Mouse (Mus musculus) lung, embryonic 15.5 days (tissue): Measurements from ENCODE around the gene Tas2r107. TPM values are rescaled to one million over a fixed set of nuclear protein-coding genes. Genes with fewer than 3 reads are reported as not detected.
"Not testable (repeated sequence)": the region's sequence is repeated elsewhere in the genome, so short reads cannot be mapped to it uniquely, and the experiment has no call there.

Source experiments
- ATAC-seq: fragments of 200-750 bp; cut with Nextera tagmentation; 2 replicates; pipeline ENCODE4 v1.8.0; 2017; ENCODE audit warnings: moderate number of reproducible peaks, borderline replicate concordance; ENCODE audit not compliant: low FRiP score, low TSS enrichment; ENCODE audit errors: extremely low read depth
- H3K27ac ChIP-seq: fragments of 300-500 bp; sonication (generic); 2 replicates; pipeline ENCODE4 v1.5.1; 2015; ENCODE audit warnings: moderate library complexity, mild to moderate bottlenecking, inconsistent platforms
- H3K27me3 ChIP-seq: fragments of 300-500 bp; sonication (generic); 2 replicates; pipeline ENCODE4 v1.6.1; 2015; ENCODE audit warnings: inconsistent platforms
- H3K36me3 ChIP-seq: fragments of 300-500 bp; sonication (generic); 2 replicates; pipeline ENCODE4 v1.6.1; 2015; ENCODE audit warnings: inconsistent platforms
- H3K4me1 ChIP-seq: fragments of 300-500 bp; sonication (generic); 2 replicates; pipeline ENCODE4 v1.6.1; 2015; ENCODE audit warnings: inconsistent platforms
- H3K4me2 ChIP-seq: fragments of 300-500 bp; sonication (generic); 2 replicates; pipeline ENCODE4 v1.6.1; 2015; ENCODE audit warnings: inconsistent platforms, mild to moderate bottlenecking, moderate library complexity
- H3K4me3 ChIP-seq: fragments of 300-500 bp; sonication (generic); 2 replicates; pipeline ENCODE4 v1.5.1; 2015; ENCODE audit warnings: mild to moderate bottlenecking, inconsistent platforms
- H3K9ac ChIP-seq: fragments of 300-500 bp; sonication (generic); 2 replicates; pipeline ENCODE4 v1.6.1; 2015; ENCODE audit warnings: inconsistent platforms
- H3K9me3 ChIP-seq: fragments of 300-500 bp; sonication (generic); 2 replicates; pipeline ENCODE4 v1.6.1; 2016; ENCODE audit warnings: inconsistent platforms
- WGBS: fragments of 180-500 bp; shearing (Covaris S2); methylation state at CpG from one replicate; pipeline ENCODE4 v1.1.7; 2015; 5-methylcytosine and 5-hydroxymethylcytosine counted together
- polyA plus RNA-seq: library from polyadenylated mRNA; unstranded; fragments of >200 nt; fragmentation: Nextera tagmentation; extraction: Ambion mirVana; gene quantifications from 2 replicates; pipeline ENCODE4 v1.2.1, GENCODE M21; 2015

Tas2r107 gene
- not detected in 2 replicates for polyA plus RNA-seq

DNA sequence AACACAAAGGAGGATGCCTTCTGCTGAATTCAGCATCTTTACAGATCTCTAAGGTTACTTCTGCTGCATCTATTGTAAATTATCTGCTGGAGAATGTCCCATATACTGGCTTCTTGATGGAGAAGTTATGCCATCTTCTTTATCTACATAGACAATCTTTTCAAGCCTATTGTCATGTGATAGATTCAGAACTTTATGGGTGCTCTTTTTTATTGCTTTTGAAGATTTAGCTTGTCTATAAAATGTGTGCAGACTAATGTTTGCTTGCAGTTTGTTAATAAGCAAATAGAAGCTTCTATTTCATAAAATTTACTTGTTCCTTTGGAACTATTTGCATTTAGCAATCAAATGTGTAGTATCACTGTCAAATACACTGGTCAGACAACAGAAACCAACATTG is at the start of gene Tas2r107:
Tas2r107 (minus strand) TSS at position 101 of the 400 bp plus-strand sequence.
- Histone ChIP-seq H3K36me3 (no peaks in the 10 kb centered on the region), H3K27ac (no peak within 1 kb of the TSS), H3K27me3 (no peaks in the 10 kb centered on the region), H3K4me2 (no peak within 1 kb of the TSS), H3K9ac (no peak within 1 kb of the TSS), H3K4me1 (no peaks in the 10 kb centered on the region), H3K9me3 (no peaks in the 10 kb centered on the region), H3K4me3 (no peak within 1 kb of the TSS)
- no peak for ATAC-seq

DNA sequence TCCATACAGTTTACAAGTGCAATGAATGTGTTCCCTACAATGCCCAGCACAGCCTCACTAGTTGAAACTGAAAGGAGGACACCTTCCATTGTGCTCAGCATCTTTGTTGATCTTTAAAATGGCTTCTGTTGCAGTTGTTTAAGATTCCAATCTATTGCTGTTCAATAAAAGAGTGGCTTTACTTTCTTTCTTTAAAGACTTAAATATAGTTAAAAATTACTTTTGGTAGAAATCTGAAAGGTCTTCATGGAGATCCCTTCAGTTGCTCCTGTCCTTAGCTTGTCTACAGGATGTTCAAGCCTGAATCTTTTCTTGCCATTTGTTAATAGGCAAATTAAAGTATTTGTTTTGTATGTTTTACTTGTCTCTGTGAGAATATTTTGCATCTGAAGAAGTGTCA is 30.0 kb upstream of the Tas2r107 start, which contains the start of gene Tas2r114:
Tas2r114 (minus strand) TSS at position 101 of the 400 bp plus-strand sequence.
- Histone ChIP-seq H3K9me3 (no peaks in the 10 kb centered on the region), H3K27ac (no peak within 1 kb of the TSS), H3K27me3 (no peaks in the 10 kb centered on the region), H3K9ac (no peak within 1 kb of the TSS), H3K36me3 (no peaks in the 10 kb centered on the region), H3K4me3 (no peak within 1 kb of the TSS), H3K4me2 (no peak within 1 kb of the TSS), H3K4me1 (no peaks in the 10 kb centered on the region)
- ATAC-seq = no peak

- no peak within 1 kb of the TSS for H3K4me2 ChIP-seq
- no peak for ATAC-seq
- H3K36me3 ChIP-seq = no peaks in the 10 kb centered on the region
- H3K27ac ChIP-seq = no peak within 1 kb of the TSS
- no peaks in the 10 kb centered on the region for H3K27me3 ChIP-seq
- no peaks in the 10 kb centered on the region for H3K4me1 ChIP-seq
- no peak within 1 kb of the TSS for H3K4me3 ChIP-seq
- 65% methylated on average over 1 of the region's 1 CpGs for WGBS
- no peak within 1 kb of the TSS for H3K9ac ChIP-seq
- H3K9me3 ChIP-seq = no peaks in the 10 kb centered on the region
Observed at GRCm38 (mm10) chr6:131687395-131687794, 27.4 kb upstream of the Tas2r107 start, which contains the start of gene Tas2r105. Gene Tas2r105, minus strand, starts transcription at chr6:131687495.

- H3K4me3 ChIP-seq = no peak within 1 kb of the TSS
- no peak within 1 kb of the TSS for H3K4me2 ChIP-seq
- 64% methylated on average over 1 of the region's 1 CpGs for whole genome bisulfite sequencing
- H3K36me3 ChIP-seq = no peaks in the 10 kb centered on the region
- no peak within 1 kb of the TSS for H3K9ac ChIP-seq
- no peak within 1 kb of the TSS for H3K27ac ChIP-seq
- H3K9me3 ChIP-seq = no peaks in the 10 kb centered on the region
- no peaks in the 10 kb centered on the region for H3K27me3 ChIP-seq
- H3K4me1 ChIP-seq = no peaks in the 10 kb centered on the region
- ATAC-seq = no peak
Observed at GRCm38 (mm10) chr6:131685644-131686043, 25.7 kb upstream of the Tas2r107 start, which contains the start of gene Tas2r104. Gene Tas2r104, minus strand, starts transcription at chr6:131685744.

- Histone ChIP-seq H3K4me3 (no peak within 1 kb of the TSS), H3K4me1 (no peaks in the 10 kb centered on the region), H3K36me3 (no peaks in the 10 kb centered on the region), H3K27me3 (no peaks in the 10 kb centered on the region), H3K4me2 (no peak within 1 kb of the TSS), H3K27ac (no peak within 1 kb of the TSS), H3K9me3 (no peaks in the 10 kb centered on the region), H3K9ac (no peak within 1 kb of the TSS)
- WGBS = 67% methylated on average over 3 of the region's 3 CpGs
- ATAC-seq = no peak
Observed at GRCm38 (mm10) chr6:131678786-131679185, 18.8 kb upstream of the Tas2r107 start, which contains the start of gene Tas2r106. Gene Tas2r106, minus strand, starts transcription at chr6:131678886.

DNA sequence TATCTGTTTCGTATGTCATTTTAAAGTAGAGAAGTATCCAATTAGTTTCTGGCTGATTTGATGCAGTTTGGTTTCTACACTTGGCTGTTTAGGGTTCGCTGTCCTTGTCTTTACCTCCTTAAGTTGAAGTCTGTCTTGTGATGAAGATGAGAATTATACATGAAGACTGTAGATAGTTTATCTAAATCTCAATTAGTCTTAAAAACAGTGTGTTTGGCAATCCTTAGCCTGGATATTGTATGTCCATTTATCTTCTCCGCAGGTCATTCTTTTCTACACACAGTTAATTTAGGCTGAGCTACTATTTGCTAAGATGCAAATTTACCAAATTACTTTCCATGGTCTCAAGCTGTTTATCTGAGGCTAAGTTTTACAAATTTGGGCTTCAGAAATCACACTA is 29.1 kb downstream of the Tas2r107 start, which contains the start of gene Tas2r130:
Tas2r130 (minus strand) TSS at position 101 of the 400 bp plus-strand sequence.
- ATAC-seq = no peak
- no peaks in the 10 kb centered on the region for H3K4me1 ChIP-seq
- WGBS = 72% methylated on average over 3 of the region's 3 CpGs

GRCm38 (mm10) chr6:131609956-131610355 is 50.0 kb downstream of the Tas2r107 start:
- not testable (repeated sequence) for H3K4me1 ChIP-seq, H3K27ac ChIP-seq, H3K9me3 ChIP-seq, H3K4me3 ChIP-seq, H3K9ac ChIP-seq, H3K4me2 ChIP-seq, H3K27me3 ChIP-seq, ATAC-seq, H3K36me3 ChIP-seq
- 74% methylated on average over 1 of the region's 1 CpGs for WGBS

More for the DNA sequence above, 29.1 kb downstream of the Tas2r107 start, which contains the start of gene Tas2r130:
- Histone ChIP-seq H3K9me3 (no peaks in the 10 kb centered on the region), H3K4me3 (no peak within 1 kb of the TSS), H3K27ac (no peak within 1 kb of the TSS), H3K27me3 (no peaks in the 10 kb centered on the region), H3K4me2 (no peak within 1 kb of the TSS), H3K36me3 (no peaks in the 10 kb centered on the region), H3K9ac (no peak within 1 kb of the TSS)

Other genes starting within 250 kb of the Tas2r107 start
- not detected in 2 replicates for gene 5430401F13Rik, start 173.7 kb downstream of the Tas2r107 start, polyA plus RNA-seq
- gene Gm6619, start 173.7 kb downstream of the Tas2r107 start, polyA plus RNA-seq = not detected in 2 replicates
- gene Tas2r130, start 29.2 kb downstream of the Tas2r107 start, polyA plus RNA-seq = not detected in 2 replicates
- not detected in 2 replicates for gene Tas2r106, start 18.7 kb upstream of the Tas2r107 start, polyA plus RNA-seq
- not detected in 2 replicates for gene Tas2r104, start 25.6 kb upstream of the Tas2r107 start, polyA plus RNA-seq
- gene Tas2r105, start 27.3 kb upstream of the Tas2r107 start, polyA plus RNA-seq = not detected in 2 replicates
- not detected in 2 replicates for gene Tas2r114, start 29.9 kb upstream of the Tas2r107 start, polyA plus RNA-seq